Mouse (Mus musculus) megakaryocyte, adult 5-6 weeks (primary cell): ENCODE measurements around the gene Ccn5. TPM values are rescaled to one million over a fixed set of nuclear protein-coding genes. Genes with fewer than 3 reads are reported as not detected.

ENCODE experiments used
- ATAC-seq: 2 replicates; pipeline ENCODE4 v1.8.0; 2016; ENCODE audit warnings: mild to moderate bottlenecking, inconsistent platforms; ENCODE audit not compliant: poor library complexity, severe bottlenecking
- total RNA-seq, 2 experiments: library from RNA; stranded (forward) in 1 of 2; stranded (reverse) in 1 of 2; fragments of 153-499, 151-499 nt in 1 of 2; fragments of 221-1000, 200-1000 nt in 1 of 2; gene quantifications; 2 replicates each; pipeline versions ENCODE4 v1.2.3 to v1.2.4; 2015 to 2017

The Ccn5 gene
- total RNA-seq (2015), result 0.27 TPM in 1 of 2 replicates, not detected in the other
- total RNA-seq (2017), result 0.59 and 1.5 TPM in 2 replicates

DNA sequence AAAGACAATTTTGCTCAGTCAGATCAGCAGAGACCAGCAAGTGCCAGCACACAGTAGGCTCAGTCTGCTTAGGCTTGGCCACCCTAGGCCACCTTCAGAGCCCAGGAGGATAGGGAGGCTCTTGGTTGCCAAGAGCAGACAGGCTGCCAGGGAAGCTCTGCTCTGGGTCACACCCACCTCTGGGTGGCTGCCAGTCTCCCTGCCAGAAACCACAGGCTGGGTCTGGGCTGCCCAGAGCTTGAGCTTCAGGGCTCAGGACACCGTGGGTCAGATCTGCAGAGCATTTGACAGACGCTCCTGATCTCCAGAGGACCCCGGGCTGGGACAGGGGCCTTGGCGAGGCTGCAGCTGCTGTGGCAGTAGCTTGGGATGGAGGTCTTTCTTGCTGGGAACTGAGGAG lies at the start of gene Ccn5:
Gene Ccn5 (plus strand): TSS at position 255 of the 400 bp plus-strand sequence.
- no peak for ATAC-seq

- ATAC-seq, result no peak
Measured at GRCm38 (mm10) chr2:163776661-163777060, 44.0 kb upstream of the Ccn5 start.

DNA sequence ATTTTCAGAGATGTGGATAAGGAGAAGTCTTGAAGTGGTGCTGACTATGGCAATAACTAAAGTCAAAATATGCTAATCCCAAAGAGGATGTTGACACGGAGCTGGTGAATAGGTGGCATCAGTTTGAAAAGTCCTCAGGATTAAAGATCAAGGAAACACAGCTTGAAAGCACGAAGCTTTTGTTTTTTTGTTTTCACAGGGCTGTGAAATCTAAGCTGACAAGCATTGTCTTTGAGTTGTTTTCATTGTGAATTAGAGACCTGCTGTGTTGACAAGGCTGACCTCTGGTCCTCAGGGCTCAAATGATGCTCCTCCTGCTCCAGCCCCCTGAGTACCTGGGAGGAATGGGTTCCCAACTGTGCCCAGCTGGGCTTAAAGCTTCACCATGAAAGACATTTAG lies 43.6 kb upstream of the Ccn5 start:
- ATAC-seq, result no peak

GRCm38 (mm10) chr2:163778896-163779295 lies 41.8 kb upstream of the Ccn5 start:
- ATAC-seq, result no peak

DNA sequence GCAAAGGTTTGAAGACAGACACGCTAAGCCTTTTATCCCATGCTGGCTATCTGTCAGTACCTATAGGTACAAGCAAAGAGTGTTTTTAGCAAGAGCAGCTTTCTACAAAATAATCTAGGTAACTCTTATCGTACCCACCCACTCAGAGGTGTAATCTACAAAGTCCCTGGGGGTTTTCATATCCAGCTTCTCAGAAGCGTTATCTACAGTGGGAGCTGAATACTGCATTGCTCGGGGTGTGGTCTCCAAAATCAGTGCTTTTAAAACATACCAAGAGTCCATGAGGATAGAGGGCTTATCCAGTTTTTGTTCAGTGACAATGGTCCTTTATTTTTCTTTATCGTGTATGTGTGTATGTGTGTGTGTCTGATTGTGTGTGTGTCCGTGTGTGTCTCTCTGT lies 37.3 kb upstream of the Ccn5 start:
- ATAC-seq, result no peak

DNA sequence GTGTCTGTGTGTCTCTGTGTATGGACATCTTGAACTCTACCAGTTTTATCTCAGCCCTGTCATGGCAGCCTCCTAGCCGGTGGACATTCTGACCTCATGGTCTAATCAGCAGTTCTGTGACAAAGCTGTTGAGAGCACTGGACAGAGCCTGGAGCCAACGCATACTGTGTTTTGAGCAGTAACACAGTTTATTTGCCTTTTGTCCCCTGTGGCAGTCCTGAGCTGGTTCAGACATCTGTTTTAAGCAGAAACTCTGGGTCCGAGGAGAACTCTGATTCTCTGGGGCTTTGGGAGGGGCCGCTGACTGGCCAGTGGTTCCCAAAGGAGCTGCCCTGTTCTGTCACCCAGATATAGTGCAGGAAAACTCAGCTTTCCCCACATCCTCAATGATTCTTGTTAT lies 36.8 kb upstream of the Ccn5 start:
- no peak for ATAC-seq

GRCm38 (mm10) chr2:163787086-163787485 lies 33.6 kb upstream of the Ccn5 start:
- no peak for ATAC-seq

DNA sequence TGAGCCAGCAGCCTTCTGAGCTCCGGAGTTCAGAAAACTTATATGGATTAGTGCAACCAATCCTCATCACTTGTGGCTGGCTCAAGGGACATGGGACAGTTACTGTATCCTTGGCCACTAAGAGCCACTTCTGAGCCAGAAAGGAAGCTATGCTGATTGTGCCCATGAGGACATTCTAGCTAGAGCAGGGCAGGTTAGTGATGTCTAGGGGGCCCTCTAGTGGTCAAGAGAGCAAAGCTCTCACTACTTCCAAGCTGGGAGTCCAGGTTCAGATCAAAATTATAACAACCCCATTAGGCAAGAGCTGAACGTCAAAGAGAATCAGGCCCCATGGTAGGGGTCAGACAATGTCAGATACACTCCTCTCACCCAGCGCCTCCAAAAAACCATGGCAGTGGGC lies 33.0 kb upstream of the Ccn5 start:
- peak; percentile 94 for ATAC-seq

DNA sequence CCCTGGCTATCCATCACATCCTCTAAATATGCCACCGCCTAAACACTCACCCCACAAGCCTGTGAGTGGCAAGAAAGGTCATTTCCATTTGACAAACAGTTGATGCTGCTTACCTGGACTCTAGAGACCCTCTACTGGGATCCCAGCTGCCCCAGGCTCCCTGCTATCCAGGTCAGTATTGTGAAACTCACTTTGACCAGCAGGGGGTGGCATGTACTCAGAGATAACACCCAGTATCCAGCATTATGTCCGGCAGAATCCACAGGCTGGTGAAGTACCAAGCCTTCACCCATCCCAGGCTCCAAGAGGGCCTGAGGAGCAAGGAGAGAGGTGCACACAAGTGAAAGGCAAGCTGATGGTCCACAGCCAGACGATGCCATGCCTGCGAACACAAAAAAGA lies 32.2 kb upstream of the Ccn5 start:
- ATAC-seq, result peak; percentile 77

DNA sequence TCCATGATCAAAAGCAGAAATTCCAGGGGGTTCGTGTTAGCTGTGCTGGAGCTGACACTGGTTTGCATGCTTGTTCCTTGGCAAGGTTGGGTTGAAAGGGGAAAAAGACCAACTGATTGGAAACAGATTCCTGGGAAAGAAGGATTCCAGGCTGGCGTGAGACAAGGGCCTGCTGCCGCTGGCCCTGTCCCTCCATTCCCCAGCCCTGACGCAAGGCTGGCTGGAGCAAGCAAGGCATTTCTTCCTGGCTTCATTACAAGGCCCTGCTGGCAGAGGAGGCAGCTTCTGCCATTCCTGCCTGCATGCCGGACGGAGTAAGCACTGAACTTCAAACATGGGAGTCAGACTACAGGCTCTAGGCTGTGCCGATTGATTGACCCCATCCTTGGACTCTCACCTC lies 22.2 kb upstream of the Ccn5 start:
- ATAC-seq, result no peak

- ATAC-seq, result peak; percentile 59
Measured at GRCm38 (mm10) chr2:163800832-163801231, 19.8 kb upstream of the Ccn5 start.

DNA sequence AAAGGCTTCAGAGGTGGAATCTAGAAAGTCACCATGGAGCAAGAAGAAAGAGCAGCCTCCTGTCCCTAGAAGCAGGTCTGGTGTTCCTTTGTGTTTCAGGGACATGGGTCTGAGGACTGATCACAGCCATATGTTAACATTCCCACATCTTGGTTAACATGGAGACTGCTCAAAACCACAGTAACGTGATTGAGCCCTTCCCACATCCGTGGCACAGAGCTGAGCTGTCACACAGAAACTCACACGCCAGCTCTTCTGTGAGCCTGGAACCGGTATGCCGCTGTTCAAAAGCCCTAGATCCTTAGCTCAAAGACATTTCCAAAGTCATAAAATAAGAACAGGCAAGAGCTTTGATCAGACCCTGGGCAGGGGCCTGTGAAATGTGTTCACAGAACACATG lies 19.3 kb upstream of the Ccn5 start:
- no peak for ATAC-seq

DNA sequence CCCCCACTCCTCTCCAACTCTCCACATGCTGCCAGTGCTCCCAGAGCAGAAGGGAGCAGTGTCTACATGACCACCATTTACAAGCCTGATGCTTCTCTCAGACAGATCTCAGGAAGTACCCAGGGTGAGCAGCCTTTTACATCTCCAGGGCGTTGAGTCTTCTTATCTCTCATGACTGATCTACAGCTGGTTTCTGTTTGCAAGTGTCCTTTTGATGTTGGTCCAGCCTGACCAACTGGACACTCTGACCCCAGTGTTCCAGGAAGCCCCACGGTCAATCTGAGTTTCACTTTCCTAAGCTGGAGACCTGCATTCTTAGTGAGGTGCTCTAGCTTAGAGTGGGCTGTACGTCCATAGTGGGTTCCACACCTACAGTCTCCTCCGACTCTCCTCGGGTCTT lies 16.8 kb upstream of the Ccn5 start:
- ATAC-seq, result no peak

GRCm38 (mm10) chr2:163809166-163809565 lies 11.5 kb upstream of the Ccn5 start:
- ATAC-seq, result no peak

- ATAC-seq, result no peak
Measured at GRCm38 (mm10) chr2:163809704-163810103, 11.0 kb upstream of the Ccn5 start.

- ATAC-seq, result no peak
Measured at GRCm38 (mm10) chr2:163813077-163813476, 7.6 kb upstream of the Ccn5 start.

DNA sequence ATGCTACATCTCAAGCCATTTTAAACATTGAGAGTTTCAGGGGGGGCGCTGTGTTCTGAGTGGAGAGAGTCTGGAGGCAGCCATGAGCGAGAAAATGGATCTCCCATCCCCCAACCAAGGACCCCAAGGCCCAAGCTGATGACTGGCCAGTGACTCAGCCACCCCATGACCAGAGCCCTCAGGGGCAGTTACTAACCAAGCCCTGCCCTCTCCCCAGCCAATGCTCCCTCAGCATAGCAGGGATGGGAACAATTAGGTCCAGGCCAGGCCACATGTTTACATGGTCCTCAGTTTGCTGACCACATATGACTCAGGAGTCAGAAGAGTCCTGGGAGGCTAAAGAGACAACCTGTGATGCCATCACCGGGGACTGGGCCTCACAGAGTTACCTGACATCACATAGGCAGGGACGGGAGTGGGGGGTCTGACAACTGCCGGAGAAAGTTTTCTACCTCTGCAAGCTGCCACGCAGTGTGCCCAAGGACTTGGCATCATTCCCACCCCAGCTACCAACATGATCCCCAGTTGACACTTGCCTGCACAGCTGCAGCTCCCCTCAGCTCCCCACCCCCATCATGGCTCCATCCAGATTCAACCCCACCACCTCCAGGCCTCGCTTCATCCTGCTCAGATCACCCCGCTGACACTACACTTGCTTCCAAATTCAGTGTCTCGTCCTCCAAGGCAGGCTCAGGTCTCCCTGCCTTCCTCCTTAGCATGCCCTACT lies 5.8 kb upstream of the Ccn5 start:
- ATAC-seq, result no peak

DNA sequence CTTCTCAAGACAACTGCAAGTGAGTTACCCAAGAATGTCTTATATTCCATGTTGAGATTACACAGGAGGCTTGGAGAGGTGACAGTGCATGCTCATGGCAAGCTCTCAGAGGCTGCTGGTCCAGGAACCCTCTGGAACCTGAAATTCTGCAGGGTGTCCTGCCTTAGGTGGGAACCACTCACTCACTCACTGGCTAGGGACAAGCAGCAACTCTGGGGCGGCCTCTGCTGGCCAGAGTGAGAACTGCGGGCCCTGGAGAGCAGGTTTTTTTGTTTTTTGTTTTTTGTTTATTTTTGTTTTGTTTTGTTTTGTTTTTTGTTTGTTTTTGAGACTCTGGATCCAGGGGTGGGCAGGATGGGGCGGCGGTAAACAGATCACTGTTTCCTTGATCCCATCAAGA lies 2.6 kb downstream of the Ccn5 start:
- ATAC-seq, result peak; percentile 82

- ATAC-seq, result no peak
Measured at GRCm38 (mm10) chr2:163823771-163824170, 3.1 kb downstream of the Ccn5 start.

- ATAC-seq, result no peak
Measured at GRCm38 (mm10) chr2:163825861-163826260, 5.2 kb downstream of the Ccn5 start.

DNA sequence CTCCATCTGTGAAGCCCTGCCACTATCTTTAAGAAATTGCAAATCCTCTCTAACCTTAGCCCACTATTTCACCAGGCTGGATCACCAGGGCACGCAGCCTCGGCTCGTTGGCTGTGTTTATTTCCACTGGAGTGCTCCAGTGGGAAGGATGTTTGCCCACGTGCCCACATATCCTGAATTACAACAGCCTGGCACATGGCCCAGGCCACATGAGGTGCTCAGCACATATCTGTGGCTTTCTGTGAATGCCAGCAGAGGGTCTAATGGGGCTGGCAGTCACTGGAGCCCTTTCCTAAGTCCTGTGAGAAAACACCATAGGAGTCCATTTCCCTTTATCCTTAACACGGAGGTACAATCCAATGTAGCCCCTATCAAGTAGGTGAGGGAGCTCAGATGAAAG lies 5.8 kb downstream of the Ccn5 start:
- no peak for ATAC-seq

DNA sequence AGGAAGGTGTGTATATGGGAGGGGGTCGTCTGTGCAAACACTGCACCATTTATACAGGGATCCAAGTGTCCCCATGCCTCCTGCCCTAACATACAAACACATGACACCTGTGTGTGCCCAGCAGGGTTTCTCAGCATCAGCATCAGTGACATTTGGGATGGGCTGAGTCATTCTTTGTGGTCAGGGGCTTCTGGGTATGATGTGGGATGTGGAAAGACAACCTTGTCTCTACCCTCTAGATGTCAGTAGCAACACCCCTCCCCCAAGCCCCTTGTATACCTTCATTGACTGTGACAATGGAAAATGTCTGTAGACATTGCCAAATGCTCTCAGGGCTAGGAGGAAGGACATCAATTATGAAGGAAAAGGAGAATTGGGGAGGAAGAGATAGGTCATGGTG lies 10.5 kb downstream of the Ccn5 start:
- ATAC-seq, result no peak

GRCm38 (mm10) chr2:163838043-163838442 lies 17.4 kb downstream of the Ccn5 start:
- peak; percentile 100 for ATAC-seq
